Mouse (Mus musculus) mesoderm, embryonic 11.5 days (tissue): Measurements from ENCODE around the gene Mrrf.

Experiments
- DNase-seq: peaks from one replicate; pipeline ENCODE4 v3.0.0-alpha.2; 2012; ENCODE audit warnings: low read depth, low spot score

Mrrf gene

GRCm38 (mm10) chr2:36230967-36231366 is 94.8 kb downstream of the Mrrf start:
- DNase-seq = no peak

- no peak for DNase-seq
Measured at GRCm38 (mm10) chr2:36234526-36235368, 98.6 kb downstream of the Mrrf start.

GRCm38 (mm10) chr2:36235917-36236316 is 99.7 kb downstream of the Mrrf start:
- DNase-seq = no peak

- no peak for DNase-seq
Measured at GRCm38 (mm10) chr2:36236889-36237288, 100.7 kb downstream of the Mrrf start.

GRCm38 (mm10) chr2:36237557-36237956 is 101.4 kb downstream of the Mrrf start:
- no peak for DNase-seq

GRCm38 (mm10) chr2:36238467-36238866 is 102.3 kb downstream of the Mrrf start:
- DNase-seq = no peak

- no peak for DNase-seq
Measured at GRCm38 (mm10) chr2:36238951-36239350, 102.8 kb downstream of the Mrrf start.
